Mouse (Mus musculus): ENCODE data around the gene Sec14l1. TPM values are rescaled to one million over a fixed set of nuclear protein-coding genes. Genes with fewer than 3 reads are reported as not detected.
A peak's percentile ranks its signal among the peaks of the same experiment; 100 is the strongest.

The Sec14l1 gene
- polyA plus RNA-seq, 1 experiment from 2014 or later = 33.2 TPM

DNA sequence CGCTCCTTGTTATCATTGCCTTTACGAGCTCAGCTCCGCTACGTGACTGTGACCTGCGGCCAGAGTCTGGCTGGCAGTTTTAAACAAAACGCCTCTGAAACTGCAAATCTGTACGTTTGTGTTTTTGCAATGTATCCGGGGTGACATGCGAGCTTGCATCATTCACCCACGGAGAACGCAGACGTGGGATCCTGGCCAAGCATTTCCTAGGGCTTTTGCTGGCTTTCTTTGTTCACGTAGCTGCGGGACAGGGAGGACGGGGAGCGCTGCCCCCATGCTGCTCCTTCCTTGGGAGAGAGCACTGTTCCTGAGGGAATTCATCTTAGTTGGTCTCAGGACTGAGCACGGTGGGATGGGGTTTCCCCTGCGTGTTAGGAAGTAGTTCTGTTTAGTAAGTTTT, 2.4 kb downstream of the Sec14l1 start:
- peaks cover 50 to 77% of the 10 kb centered on the region in 2 experiments for H3K4me1 ChIP-seq (ENCODE audit: control insufficient read depth in 2 of 2, insufficient read depth in 2 of 2, low read length in 2 of 2)
- ATAC-seq (ENCODE audit: insufficient number of reproducible peaks, insufficient read depth, low FRiP score, low read depth) = no peak
- peak overlapping the region; percentile 94 for H3K9ac ChIP-seq (ENCODE audit: low read length)
- H3K27me3 ChIP-seq (ENCODE audit: control insufficient read depth, insufficient read depth, low read length) = no peaks in the 10 kb centered on the region
- H3K4me2 ChIP-seq (ENCODE audit: low read length) = peak overlapping the region; percentile 82
- H3K4me3 ChIP-seq (ENCODE audit: control insufficient read depth in 1 of 2, insufficient read depth in 1 of 2, low read depth in 1 of 2, low read length in 2 of 2) = peak overlapping the region in 1 of 2 experiments; percentile 92; a peak in 2 of 4 replicates
- H3K27ac ChIP-seq (replicated peaks in 1 of 2; ENCODE audit: control insufficient read depth in 1 of 2, insufficient read depth in 1 of 2, low read depth in 2 of 2, low read length in 2 of 2) = peak overlapping the region in 1 of 2 experiments; percentile 12; a peak in 1 of 4 replicates
- H3K36me3 ChIP-seq (ENCODE audit: control insufficient read depth, insufficient read depth, low read length) = peaks cover 22% of the 10 kb centered on the region
- 0 out of 2 replicates have a peak, but pooled peaks cover 3% of the 10 kb centered on the region for H3K9me3 ChIP-seq (ENCODE audit: control insufficient read depth, low read length)
- 63% methylated on average over 18 of the region's 18 CpGs for WGBS

- WGBS = 82% methylated on average over 7 of the region's 7 CpGs
- Histone ChIP-seq H3K36me3 (ENCODE audit: control insufficient read depth, insufficient read depth, low read length) (peaks cover 26% of the 10 kb centered on the region), H3K27ac (replicated peaks in 1 of 2; ENCODE audit: control insufficient read depth in 1 of 2, insufficient read depth in 1 of 2, low read depth in 2 of 2, low read length in 2 of 2) (0 out of 4 replicates have a peak overlapping the region, but pooled peaks of 1 of the 2 experiments have one; percentile 43), H3K4me1 (ENCODE audit: control insufficient read depth in 2 of 2, insufficient read depth in 2 of 2, low read length in 2 of 2) (peaks cover 52 to 78% of the 10 kb centered on the region in 2 experiments), H3K4me3 (ENCODE audit: control insufficient read depth in 1 of 2, insufficient read depth in 1 of 2, low read depth in 1 of 2, low read length in 2 of 2) (no peak overlapping the region), H3K9me3 (ENCODE audit: control insufficient read depth, low read length) (0 out of 2 replicates have a peak, but pooled peaks cover 3% of the 10 kb centered on the region), H3K27me3 (ENCODE audit: control insufficient read depth, insufficient read depth, low read length) (no peaks in the 10 kb centered on the region), H3K9ac (ENCODE audit: low read length) (peak overlapping the region; percentile 59), H3K4me2 (ENCODE audit: low read length) (peak overlapping the region; percentile 38)
- ATAC-seq (ENCODE audit: insufficient number of reproducible peaks, insufficient read depth, low FRiP score, low read depth) = no peak
These were observed 2.8 kb downstream of the Sec14l1 start for GRCm38 (mm10) chr11:117117791-117118190.

GRCm38 (mm10) chr11:117118248-117118647, 3.3 kb downstream of the Sec14l1 start:
- Histone ChIP-seq H3K36me3 (ENCODE audit: control insufficient read depth, insufficient read depth, low read length) (peaks cover 29% of the 10 kb centered on the region), H3K9ac (ENCODE audit: low read length) (peak overlapping the region; percentile 59; the same call in 1 of the 2 replicates), H3K4me1 (ENCODE audit: control insufficient read depth in 2 of 2, insufficient read depth in 2 of 2, low read length in 2 of 2) (peaks cover 56 to 78% of the 10 kb centered on the region in 2 experiments), H3K4me3 (ENCODE audit: control insufficient read depth in 1 of 2, insufficient read depth in 1 of 2, low read depth in 1 of 2, low read length in 2 of 2) (no peak overlapping the region), H3K27me3 (ENCODE audit: control insufficient read depth, insufficient read depth, low read length) (no peaks in the 10 kb centered on the region), H3K9me3 (ENCODE audit: control insufficient read depth, low read length) (0 out of 2 replicates have a peak, but pooled peaks cover 3% of the 10 kb centered on the region), H3K27ac (replicated peaks in 1 of 2; ENCODE audit: control insufficient read depth in 1 of 2, insufficient read depth in 1 of 2, low read depth in 2 of 2, low read length in 2 of 2) (peak overlapping the region; percentile 29 to 43; a peak in 2 of 4 replicates), H3K4me2 (ENCODE audit: low read length) (peak overlapping the region; percentile 38)
- 54% methylated on average over 4 of the region's 4 CpGs for WGBS
- ATAC-seq (ENCODE audit: insufficient number of reproducible peaks, insufficient read depth, low FRiP score, low read depth) = no peak

GRCm38 (mm10) chr11:117118721-117119321, 3.9 kb downstream of the Sec14l1 start:
- H3K9me3 ChIP-seq (ENCODE audit: control insufficient read depth, low read length) = no peaks in the 10 kb centered on the region
- H3K4me2 ChIP-seq (ENCODE audit: low read length) = peak overlapping the region; percentile 38
- WGBS = 40% methylated on average over 11 of the region's 11 CpGs
- peaks cover 61 to 81% of the 10 kb centered on the region in 2 experiments for H3K4me1 ChIP-seq (ENCODE audit: control insufficient read depth in 2 of 2, insufficient read depth in 2 of 2, low read length in 2 of 2)
- H3K4me3 ChIP-seq (ENCODE audit: control insufficient read depth in 1 of 2, insufficient read depth in 1 of 2, low read depth in 1 of 2, low read length in 2 of 2) = no peak overlapping the region
- H3K36me3 ChIP-seq (ENCODE audit: control insufficient read depth, insufficient read depth, low read length) = peaks cover 29% of the 10 kb centered on the region
- peak overlapping the region; percentile 38 to 71; a peak in 2 of 4 replicates for H3K27ac ChIP-seq (replicated peaks in 1 of 2; ENCODE audit: control insufficient read depth in 1 of 2, insufficient read depth in 1 of 2, low read depth in 2 of 2, low read length in 2 of 2)
- no peaks in the 10 kb centered on the region for H3K27me3 ChIP-seq (ENCODE audit: control insufficient read depth, insufficient read depth, low read length)
- no peak for ATAC-seq (ENCODE audit: insufficient number of reproducible peaks, insufficient read depth, low FRiP score, low read depth)
- H3K9ac ChIP-seq (ENCODE audit: low read length) = peak overlapping the region; percentile 59

DNA sequence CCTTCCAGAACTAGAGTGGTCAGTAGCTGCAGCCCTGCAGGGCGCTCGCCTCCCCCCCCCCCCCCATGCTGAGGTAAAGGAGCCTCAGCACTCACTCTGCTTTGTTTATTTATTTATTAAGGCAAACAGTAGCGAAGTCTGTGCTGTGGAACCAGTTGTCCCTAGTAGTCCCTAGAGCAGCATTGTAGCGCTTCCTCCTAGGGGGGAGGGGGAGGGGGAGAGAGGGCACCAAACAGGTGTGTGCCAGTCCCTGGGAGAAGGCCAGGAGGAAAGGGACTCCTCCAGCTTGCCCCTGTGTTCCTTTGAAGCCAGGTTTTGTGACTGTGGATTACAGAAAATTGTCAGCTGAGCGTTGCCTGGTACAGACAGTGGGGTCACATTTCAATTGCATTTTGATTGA, 4.8 kb downstream of the Sec14l1 start:
- Histone ChIP-seq H3K36me3 (ENCODE audit: control insufficient read depth, insufficient read depth, low read length) (peaks cover 29% of the 10 kb centered on the region), H3K4me3 (ENCODE audit: control insufficient read depth in 1 of 2, insufficient read depth in 1 of 2, low read depth in 1 of 2, low read length in 2 of 2) (no peak overlapping the region), H3K27me3 (ENCODE audit: control insufficient read depth, insufficient read depth, low read length) (no peaks in the 10 kb centered on the region), H3K9me3 (ENCODE audit: control insufficient read depth, low read length) (no peaks in the 10 kb centered on the region), H3K4me2 (ENCODE audit: low read length) (peak overlapping the region; percentile 38; the same call in 1 of the 2 replicates), H3K4me1 (ENCODE audit: control insufficient read depth in 2 of 2, insufficient read depth in 2 of 2, low read length in 2 of 2) (peaks cover 65 to 85% of the 10 kb centered on the region in 2 experiments), H3K9ac (ENCODE audit: low read length) (peak overlapping the region; percentile 59), H3K27ac (replicated peaks in 1 of 2; ENCODE audit: control insufficient read depth in 1 of 2, insufficient read depth in 1 of 2, low read depth in 2 of 2, low read length in 2 of 2) (peak overlapping the region in 1 of 2 experiments; percentile 71; a peak in 2 of 4 replicates)
- WGBS = 66% methylated on average over 4 of the region's 5 CpGs
- no peak for ATAC-seq (ENCODE audit: insufficient number of reproducible peaks, insufficient read depth, low FRiP score, low read depth)

DNA sequence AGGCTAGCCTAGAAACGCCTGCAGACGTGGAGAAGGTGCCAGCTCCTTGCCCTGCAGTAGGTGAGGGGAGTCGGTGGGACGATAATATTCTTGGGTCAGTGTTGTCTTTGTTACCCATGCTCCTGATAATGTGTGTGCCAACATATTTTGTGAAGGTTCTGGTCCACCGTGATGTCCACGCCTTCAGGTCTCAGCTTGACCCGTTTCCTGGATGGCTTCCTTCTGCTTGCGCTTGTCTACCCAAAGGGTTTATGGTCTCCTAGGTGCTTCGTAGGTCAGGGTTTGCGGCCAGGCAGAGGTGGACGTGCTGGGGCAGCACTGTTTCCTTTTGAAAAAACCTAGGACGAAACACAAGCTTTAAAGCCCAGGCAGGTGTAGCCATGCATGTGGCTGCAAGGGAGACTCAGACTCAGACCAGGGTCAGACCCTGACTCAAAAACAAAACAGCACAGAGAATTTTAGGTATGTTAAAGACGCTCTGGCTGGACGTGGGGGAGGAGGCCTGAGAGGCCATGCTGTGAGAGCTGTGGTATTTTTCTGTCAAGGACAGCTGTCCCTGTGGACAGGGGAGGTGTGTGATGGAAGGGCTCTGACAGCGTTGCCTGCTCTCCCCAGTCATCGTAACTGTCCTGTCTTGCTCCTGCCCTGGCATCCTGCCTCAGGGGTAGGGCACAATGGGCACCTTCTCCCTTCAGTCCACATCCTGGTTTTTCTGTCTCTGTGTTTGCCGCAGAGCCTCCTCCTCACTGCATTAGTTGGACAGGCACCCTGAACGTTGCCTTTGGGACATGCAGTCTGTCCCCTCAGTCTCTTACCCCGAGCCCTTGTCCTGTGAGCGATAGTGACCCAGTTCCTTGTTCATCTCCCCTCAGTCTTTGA, 5.6 kb downstream of the Sec14l1 start:
- Histone ChIP-seq H3K4me1 (ENCODE audit: control insufficient read depth in 2 of 2, insufficient read depth in 2 of 2, low read length in 2 of 2) (peaks cover 69 to 91% of the 10 kb centered on the region in 2 experiments), H3K9ac (ENCODE audit: low read length) (peak overlapping the region; percentile 39), H3K4me2 (ENCODE audit: low read length) (peak overlapping the region; percentile 38), H3K36me3 (ENCODE audit: control insufficient read depth, insufficient read depth, low read length) (peaks cover 29% of the 10 kb centered on the region), H3K9me3 (ENCODE audit: control insufficient read depth, low read length) (no peaks in the 10 kb centered on the region), H3K4me3 (ENCODE audit: control insufficient read depth in 1 of 2, insufficient read depth in 1 of 2, low read depth in 1 of 2, low read length in 2 of 2) (no peak overlapping the region), H3K27ac (replicated peaks in 1 of 2; ENCODE audit: control insufficient read depth in 1 of 2, insufficient read depth in 1 of 2, low read depth in 2 of 2, low read length in 2 of 2) (peak overlapping the region; percentile 57 to 71), H3K27me3 (ENCODE audit: control insufficient read depth, insufficient read depth, low read length) (no peaks in the 10 kb centered on the region)
- no peak for ATAC-seq (ENCODE audit: insufficient number of reproducible peaks, insufficient read depth, low FRiP score, low read depth)
- 24% methylated on average over 20 of the region's 20 CpGs for WGBS

GRCm38 (mm10) chr11:117121164-117121535, 6.2 kb downstream of the Sec14l1 start:
- no peak for ATAC-seq (ENCODE audit: insufficient number of reproducible peaks, insufficient read depth, low FRiP score, low read depth)

More at GRCm38 (mm10) chr11:117121164-117121535, 6.2 kb downstream of the Sec14l1 start:
- peaks cover 72 to 95% of the 10 kb centered on the region in 2 experiments for H3K4me1 ChIP-seq (ENCODE audit: control insufficient read depth in 2 of 2, insufficient read depth in 2 of 2, low read length in 2 of 2)
- H3K27ac ChIP-seq (replicated peaks in 1 of 2; ENCODE audit: control insufficient read depth in 1 of 2, insufficient read depth in 1 of 2, low read depth in 2 of 2, low read length in 2 of 2) = peak overlapping the region; percentile 31 to 71
- H3K9ac ChIP-seq (ENCODE audit: low read length) = peak overlapping the region; percentile 39
- peak overlapping the region; percentile 38 for H3K4me2 ChIP-seq (ENCODE audit: low read length)
- no peaks in the 10 kb centered on the region for H3K27me3 ChIP-seq (ENCODE audit: control insufficient read depth, insufficient read depth, low read length)
- H3K9me3 ChIP-seq (ENCODE audit: control insufficient read depth, low read length) = no peaks in the 10 kb centered on the region
- 22% methylated on average over 11 of the region's 11 CpGs for WGBS
- H3K4me3 ChIP-seq (ENCODE audit: control insufficient read depth in 1 of 2, insufficient read depth in 1 of 2, low read depth in 1 of 2, low read length in 2 of 2) = no peak overlapping the region
- H3K36me3 ChIP-seq (ENCODE audit: control insufficient read depth, insufficient read depth, low read length) = peaks cover 29% of the 10 kb centered on the region

Measured in heart, embryonic 14.5 days (tissue).